Mouse (Mus musculus): ENCODE data around the gene Slx4.
"Not testable (repeated sequence)": the region's sequence is repeated elsewhere in the genome, so short reads cannot be mapped to it uniquely, and the experiment has no call there.

The Slx4 gene

DNA sequence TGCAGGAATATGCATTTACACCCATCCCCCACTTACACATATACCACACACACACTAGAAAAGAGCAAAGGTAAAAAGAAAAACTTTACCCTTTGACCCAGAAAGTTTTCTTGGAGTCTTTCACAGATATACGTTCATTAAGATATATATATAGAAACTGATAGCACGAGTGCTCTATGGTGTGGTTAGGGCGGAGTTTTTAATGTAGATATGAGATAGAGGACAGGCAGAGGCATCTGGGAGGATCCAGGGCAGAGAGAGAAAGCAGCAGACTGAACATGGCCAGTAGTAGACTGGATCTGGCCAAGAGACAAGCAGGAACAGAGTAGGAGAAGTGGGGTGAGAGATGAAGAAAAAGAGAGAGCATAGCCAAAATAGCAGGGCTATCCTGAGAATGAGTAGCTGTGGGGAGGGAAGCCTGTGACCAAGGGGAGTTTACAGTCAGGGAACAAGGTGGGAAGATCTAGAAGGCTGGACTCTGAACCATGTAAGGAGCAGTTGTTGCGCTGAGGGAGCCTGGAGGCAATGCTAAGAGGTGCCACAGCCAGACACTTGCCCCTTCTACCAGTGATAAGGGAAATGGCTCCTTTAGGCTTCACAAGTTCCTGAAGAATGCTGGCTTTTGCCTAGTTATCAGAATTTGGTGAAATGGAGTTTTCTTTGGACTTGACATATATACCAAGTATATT is 9.5 kb upstream of the Slx4 start:
- DNase-seq, result no peak

DNA sequence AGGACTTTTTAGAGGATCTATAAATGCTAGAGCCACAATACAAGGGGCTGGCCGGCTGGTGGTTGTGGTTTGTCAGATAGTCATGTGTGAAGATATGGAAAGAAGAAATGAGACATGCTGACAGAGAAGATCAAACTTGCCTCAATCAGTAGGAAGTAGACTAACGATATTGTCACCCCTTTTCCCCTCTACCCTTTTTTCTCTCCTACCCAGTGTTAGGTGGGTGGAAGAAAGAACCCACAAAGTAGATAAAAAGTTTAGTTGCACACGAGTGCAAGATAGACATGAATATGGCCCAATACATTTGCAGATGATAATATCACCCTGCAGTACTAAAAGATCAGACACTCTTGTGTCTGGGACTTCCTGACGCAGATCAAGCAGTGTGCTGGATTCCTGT is 15.2 kb downstream of the Slx4 start:
- DNase-seq, result no peak

DNA sequence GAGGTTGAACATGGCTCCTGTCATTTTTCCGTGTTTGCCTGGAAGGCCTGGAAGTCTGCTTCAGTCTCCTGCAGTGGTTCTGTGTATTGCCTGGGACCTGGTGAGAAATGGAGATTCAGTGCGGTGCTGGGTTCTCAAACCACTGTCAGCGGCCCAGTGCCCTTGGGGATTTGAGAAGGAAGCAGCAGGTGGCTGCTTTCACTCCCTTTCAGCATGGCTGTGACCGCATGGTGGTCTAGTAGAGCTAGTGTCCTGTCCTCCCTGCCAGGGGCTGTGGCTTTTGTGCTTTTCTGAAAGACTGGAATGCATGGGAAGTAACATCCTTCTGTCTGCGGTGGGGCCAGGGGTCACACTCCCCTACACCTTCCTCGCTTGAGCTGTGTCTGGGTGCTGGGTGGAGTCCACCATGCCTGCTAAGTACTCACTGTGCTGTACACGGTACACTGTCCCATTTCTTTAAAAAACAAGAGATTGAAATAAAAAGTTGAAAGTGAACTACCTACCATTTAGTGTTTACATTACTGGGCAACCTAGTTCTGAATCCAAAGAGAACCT is 20.3 kb downstream of the Slx4 start:
- peak; percentile 45 to 57 for DNase-seq

DNA sequence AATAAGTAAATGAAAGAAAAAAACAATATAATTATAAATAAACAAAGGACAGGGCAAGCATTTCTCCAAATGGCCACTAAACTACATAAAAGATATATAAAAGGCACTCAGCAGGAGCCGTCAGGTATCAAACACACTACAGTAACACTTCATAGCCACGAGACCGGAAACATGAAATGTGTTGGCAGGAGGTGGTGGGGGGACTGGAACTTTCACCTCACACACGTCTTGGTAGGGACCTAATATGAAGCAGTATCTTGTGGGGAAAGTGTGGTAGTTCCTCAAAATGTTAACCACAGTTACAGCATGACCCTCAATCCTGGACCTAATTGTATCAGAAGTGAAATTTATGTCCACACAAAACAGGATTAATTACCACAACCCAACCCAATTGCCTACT is 21.4 kb downstream of the Slx4 start:
- DNase-seq, result no peak

DNA sequence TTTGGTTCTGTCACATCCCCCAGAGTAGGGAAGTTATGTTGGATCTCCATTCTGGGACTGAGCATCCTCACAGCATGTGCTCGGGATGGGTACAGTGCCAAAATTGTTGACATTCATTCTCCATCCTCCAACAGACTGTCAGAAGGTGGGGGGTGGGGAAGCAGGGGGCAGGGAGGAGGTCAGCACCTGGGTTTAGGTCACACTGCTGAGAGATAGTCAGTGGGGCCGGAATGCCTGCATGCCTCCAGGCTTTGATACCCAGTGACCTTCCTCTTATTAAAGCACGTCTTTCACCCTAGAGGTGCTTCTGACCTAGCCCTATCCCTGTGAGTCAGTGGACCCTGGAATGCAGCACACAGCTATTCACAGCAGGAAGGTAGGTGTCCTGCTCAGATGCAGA is 26.9 kb downstream of the Slx4 start:
- DNase-seq, result no peak

DNA sequence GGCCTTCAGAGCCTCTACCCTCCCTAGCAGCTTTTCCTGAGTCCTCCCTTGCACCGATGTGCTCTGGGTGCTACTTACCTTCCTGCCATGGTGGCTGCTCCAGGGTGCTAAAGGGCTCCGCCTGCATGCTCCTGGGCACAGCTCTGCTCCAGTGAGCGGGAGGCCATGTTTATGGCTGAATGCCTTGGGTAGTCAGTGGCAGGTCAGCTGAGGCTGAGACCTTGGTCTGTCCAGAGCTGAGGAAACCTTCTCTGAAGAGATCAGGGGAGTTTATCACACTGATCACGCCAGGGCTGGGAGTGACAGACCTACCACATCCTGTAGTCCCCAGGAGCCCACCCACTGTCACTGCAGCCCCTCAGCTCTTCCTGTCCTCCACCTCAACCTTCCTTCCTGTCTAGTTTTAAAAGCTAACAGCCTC is 27.3 kb downstream of the Slx4 start, which contains the start of gene Nlrc3:
Gene Nlrc3 (minus strand): TSS at position 382 of the 421 bp plus-strand sequence.
- peak; percentile 23 to 38 for DNase-seq

DNA sequence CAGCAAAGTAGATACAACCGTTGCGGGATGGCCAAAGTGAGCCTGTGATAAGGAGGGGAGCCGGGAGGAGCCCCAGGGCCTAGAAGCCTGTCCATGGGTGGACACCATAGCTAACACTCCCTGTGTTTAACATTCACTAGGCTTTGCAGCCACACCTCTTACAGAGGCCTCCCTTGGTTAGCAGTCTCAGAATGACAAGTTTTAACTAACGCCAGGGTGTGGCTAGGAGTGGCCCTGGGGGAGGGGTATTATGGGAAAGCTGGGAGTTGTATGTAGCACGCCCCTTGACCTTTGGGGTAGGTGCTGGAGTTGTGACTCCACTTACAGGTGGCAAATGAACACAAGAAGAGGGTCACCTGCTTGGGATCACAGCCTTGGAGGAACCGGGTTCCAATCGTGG is 27.9 kb downstream of the Slx4 start:
- no peak for DNase-seq

DNA sequence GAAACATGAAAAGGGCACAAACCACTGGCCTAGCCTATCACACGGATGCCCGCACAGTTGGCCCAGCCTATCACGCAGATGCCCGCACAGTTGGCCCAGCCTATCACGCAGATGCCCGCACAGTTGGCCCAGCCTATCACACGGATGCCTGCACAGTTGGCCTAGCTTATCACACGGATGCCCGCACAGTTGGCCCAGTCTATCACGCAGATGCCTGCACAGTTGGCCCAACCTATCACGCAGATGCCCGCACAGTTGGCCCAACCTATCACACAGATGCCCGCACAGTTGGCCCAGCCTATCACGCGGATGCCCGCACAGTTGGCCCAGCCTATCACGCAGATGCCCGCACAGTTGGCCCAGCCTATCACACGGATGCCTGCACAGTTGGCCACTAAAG is 29.1 kb downstream of the Slx4 start:
- not testable (repeated sequence) for DNase-seq

DNA sequence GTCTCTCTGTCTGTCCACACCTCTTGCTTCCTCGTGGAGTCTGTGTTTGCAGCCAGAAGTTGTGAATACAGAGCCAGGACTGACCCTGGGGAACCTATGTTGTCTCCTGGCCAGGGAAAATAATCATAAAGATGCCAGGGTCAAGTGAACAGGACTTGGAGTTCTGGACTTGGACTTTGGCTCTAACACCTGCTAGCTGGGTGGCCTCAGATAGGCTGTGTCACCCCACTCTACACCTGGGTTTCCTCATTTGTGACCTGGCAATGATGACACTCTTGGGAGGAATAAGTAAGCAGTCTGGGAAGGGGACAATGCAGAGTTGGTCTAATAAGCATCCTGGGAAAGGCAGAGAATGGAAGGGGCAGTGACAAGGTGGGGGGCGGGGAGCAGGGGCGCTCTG is 38.0 kb downstream of the Slx4 start:
- no peak for DNase-seq

DNA sequence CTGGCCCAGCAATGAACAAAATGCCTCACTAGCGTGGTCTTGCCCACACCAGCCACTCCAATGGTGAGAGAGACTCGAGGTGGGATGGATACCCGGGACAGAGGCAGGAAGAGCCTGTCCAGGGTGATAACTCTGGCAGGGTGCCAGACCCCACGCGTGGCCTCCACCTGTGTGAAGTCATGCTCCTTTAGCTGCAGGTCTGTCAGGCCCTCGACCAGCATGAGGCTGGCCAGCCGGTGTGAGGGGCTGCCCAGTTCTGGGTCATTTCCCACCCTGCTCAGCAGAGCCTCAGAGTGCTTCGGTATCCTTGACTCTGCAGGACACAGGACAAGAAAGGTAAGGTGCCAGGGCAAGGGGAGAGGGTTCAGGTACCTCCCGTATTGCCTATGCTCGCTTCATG is 38.6 kb downstream of the Slx4 start:
- DNase-seq, result no peak

DNA sequence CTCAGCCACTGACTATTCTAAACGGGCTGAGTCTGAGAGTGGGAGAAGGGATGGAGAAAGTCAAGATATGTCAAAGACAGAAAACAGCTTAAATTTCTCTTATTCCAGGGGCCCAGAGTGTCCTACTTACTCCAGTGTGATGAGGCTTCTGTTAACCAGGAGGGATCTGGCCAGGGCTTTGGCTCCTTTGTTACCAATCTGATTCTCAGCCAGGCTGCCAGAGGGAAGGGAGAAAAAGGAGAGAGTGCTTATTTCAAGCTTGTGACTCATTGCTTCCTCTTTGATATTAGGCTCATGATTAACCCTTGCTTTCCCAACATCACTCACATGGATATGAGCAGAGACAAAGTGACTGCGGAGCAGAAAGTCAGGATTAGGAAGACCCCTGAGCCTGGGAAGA is 44.3 kb downstream of the Slx4 start:
- DNase-seq, result no peak

DNA sequence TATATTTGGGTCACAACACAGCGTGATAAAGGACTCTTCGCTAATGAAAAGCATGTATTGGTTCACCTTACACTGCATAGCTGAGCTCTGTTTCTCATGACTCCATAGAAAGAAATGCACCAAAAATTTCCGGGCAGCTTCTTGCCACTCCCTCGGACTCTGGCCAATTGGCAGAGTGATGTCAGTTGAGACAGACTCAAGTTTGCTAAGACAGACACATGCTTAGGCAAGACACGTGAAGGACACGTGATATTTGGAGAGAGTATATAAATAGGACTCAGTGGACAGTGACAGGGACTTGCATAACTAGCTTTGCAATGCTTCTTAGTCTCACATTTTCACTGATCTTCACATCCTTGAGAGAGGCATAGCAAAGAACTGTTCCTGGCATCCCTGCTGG is 47.2 kb downstream of the Slx4 start:
- DNase-seq, result no peak

DNA sequence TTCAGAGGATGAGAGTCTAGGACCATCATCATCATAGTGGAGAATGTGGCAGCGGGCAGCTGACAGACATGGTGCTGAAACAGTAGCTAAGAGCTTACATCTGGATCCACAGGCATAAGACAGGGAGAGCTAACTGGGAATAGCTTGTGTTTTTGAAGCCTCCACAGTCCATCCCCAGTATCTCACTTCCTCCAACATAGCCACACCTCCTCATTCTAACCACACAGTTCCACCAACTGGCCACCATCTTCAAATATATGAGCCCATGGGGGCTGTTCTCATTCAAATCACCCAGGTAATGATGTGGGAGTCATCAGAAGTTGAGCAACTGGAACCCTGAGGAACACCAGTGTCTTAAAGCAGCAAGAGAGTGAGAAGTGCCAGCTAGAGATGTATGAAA is 52.4 kb downstream of the Slx4 start:
- DNase-seq, result no peak

DNA sequence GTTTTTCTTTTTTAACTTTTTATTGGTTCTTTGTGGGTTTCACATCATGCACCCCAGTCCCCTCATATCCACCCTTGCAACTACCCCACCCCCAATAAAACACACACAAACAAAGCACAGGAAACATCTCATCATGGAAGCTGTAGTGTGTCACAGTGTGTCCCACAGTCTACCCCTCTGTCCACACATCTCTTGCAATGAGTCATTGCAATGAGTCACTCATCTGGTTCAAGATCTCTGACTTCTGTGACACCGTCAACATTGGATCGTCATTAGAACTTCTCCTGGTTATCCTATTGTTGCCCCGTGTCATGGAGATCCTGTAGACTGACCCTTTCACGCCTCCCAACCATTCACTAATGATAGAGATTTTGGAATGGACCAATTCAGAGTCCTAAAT is 68.9 kb downstream of the Slx4 start:
- no peak for DNase-seq

DNA sequence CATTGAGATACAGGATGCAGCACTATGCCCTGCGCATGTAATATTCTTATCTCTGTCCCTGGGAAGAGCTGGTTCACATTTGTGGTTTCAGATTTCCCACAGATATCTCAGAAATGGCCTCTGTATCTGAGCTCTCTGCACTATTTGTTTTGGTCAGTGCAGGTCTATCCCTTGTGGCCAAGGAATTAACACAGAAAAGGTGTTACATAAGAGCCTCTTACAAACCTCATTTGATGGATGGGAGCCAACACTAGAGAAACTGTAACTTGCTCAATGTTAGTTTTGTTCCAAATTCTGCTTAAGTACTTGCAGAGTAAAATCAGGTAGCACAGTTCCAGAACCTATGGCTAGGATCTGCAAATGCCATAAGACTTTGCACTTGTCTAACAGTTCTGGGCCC is 69.5 kb downstream of the Slx4 start:
- no peak for DNase-seq

DNA sequence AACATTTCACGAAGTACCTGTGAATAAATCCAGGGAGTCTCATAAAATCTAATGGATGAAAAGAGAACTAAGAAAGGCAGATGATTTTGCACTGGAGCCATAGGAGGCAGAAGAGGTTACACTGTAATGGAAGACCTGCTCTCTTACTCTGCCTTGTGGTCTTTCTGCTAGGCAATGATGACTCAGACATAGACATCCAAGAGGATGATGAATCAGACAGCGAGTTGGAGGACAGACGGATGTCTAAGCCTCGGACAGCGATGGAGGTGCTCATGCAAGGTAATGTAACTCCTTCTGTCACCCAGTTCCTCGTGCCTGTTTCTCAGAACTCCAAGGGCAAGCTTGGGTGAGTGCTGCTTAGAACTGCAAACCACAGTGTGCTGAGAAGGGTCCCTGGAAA is 70.0 kb downstream of the Slx4 start:
- no peak for DNase-seq

DNA sequence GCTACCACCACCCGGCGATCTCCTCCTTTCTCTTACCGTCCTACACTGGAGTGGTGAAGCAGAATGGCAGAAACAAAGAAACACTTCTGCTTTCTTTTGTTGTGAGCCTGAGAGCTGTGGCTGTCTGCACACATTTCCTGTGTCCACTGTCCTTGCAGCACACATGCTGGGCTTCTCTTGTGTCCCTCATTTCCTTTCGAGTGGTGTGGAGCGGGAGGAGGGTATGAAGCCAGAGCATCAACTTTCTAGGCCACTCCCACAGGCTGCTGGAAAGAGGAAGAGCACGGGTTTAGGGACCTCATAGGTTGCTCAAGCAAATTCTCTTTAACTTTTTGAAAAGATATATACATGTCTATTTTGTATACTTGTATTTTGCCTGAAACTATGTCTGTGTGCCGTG is 74.4 kb downstream of the Slx4 start:
- DNase-seq, result no peak

Data from spleen, adult 18-20 months (tissue).